Mouse (Mus musculus) kidney, adult 2 months (tissue): ENCODE data around the gene Cngb1. TPM values are rescaled to one million over a fixed set of nuclear protein-coding genes. Genes with fewer than 3 reads are reported as not detected.
"Not testable (repeated sequence)": the region's sequence is repeated elsewhere in the genome, so short reads cannot be mapped to it uniquely, and the experiment has no call there.

ENCODE experiments used
- DNase-seq: peaks from one replicate; pipeline ENCODE4 v3.0.0; 2021
- H3K27ac ChIP-seq: fragments of 200-500 bp; 2 replicates; pipeline ENCODE4 v1.5.1; 2012; ENCODE audit warnings: low read depth, low read length, control low read depth, inconsistent platforms; ENCODE audit not compliant: insufficient read depth
- H3K27me3 ChIP-seq: fragments of 200-500 bp; replicated peaks from 2 replicates; pipeline ENCODE4 v1.6.1; 2012; ENCODE audit warnings: mild to moderate bottlenecking, moderate library complexity, low read length, inconsistent platforms; ENCODE audit not compliant: control insufficient read depth, insufficient read depth
- H3K36me3 ChIP-seq: fragments of 200-500 bp; 2 replicates; pipeline ENCODE4 v1.6.1; 2012; ENCODE audit warnings: mild to moderate bottlenecking, moderate library complexity, low read length, inconsistent platforms; ENCODE audit not compliant: control insufficient read depth, insufficient read depth
- H3K4me1 ChIP-seq: fragments of 200-500 bp; 2 replicates; pipeline ENCODE4 v1.6.1; 2011; ENCODE audit warnings: low read length; ENCODE audit not compliant: control insufficient read depth, insufficient read depth
- H3K4me3 ChIP-seq: fragments of 200-500 bp; 2 replicates; pipeline ENCODE4 v1.5.1; 2011; ENCODE audit warnings: mild to moderate bottlenecking, low read depth, low read length, control low read depth; ENCODE audit not compliant: insufficient read depth
- CTCF ChIP-seq: fragments of 200-500 bp; conservative IDR thresholded peaks from 2 replicates; pipeline ENCODE4 v1.5.1; 2011; ENCODE audit warnings: low read depth, mild to moderate bottlenecking, control low read depth, low read length, moderate library complexity, mixed read lengths; ENCODE audit not compliant: insufficient read depth, insufficient read length
- POLR2A ChIP-seq: fragments of 200-500 bp; IDR thresholded peaks from one replicate; pipeline ENCODE4 v1.6.1; 2011; ENCODE audit warnings: low read depth, low read length, control low read depth
- WGBS: fragments of 180-500 bp; shearing (Covaris S2); methylation state at CpG from one replicate; pipeline ENCODE4 v1.1.7; 2018; 5-methylcytosine and 5-hydroxymethylcytosine counted together
- polyA plus RNA-seq: library from polyadenylated mRNA; depleted of rRNA; stranded (reverse); fragments of >200 nt; gene quantifications from 2 replicates; pipeline ENCODE4 v1.2.3, GENCODE M21; 2012

The Cngb1 gene
- polyA plus RNA-seq, 1 experiment = 0.38 TPM

DNA sequence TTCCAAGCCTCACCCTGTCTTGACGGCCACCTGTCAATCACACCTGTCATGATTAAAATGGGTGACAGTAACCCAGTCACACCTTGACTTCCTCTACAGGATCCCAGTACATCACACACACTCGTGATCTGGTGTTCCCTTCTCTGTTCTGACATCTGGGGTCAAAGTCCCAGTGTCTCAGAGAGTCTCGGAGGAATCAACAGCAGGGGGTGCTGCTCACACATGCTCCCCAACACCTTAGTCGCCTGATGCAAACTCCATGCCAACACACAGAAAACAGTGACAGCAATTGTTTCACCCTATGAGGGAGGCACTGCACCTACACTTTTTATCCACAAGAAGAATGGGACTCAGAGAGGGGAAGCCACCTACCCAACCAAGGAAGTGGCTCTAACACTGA, 56.5 kb downstream of the Cngb1 start:
- TF ChIP-seq CTCF (peak; percentile 45; the same call in 1 of the 2 replicates), POLR2A (no peak)
- Histone ChIP-seq H3K27me3 (no peaks in the 10 kb centered on the region), H3K36me3 (no peaks in the 10 kb centered on the region), H3K27ac (no peak overlapping the region), H3K4me1 (no peaks in the 10 kb centered on the region), H3K4me3 (no peak overlapping the region)
- 44% methylated on average over 4 of the region's 4 CpGs for WGBS
- DNase-seq = peak; percentile 53

DNA sequence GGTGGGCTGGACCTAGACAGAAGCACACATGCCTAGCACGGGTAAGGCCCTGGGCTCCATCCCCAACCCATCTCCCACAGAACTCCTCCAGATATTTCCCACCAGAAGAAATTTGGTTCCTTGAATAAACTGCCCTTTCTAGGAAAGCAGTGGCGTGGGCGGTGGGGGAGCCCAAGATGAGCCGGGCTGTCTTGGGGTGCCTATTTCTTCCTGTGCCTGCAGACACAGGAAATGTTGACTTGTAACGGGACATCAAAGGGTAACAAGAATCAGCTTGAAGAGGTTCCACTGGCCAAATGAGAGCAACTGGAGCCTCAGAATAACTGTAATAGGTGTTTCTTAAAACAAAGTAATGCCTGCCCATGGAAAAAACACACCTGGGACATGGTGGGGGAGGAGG, 59.1 kb downstream of the Cngb1 start:
- H3K36me3 ChIP-seq = no peaks in the 10 kb centered on the region
- TF ChIP-seq CTCF (no peak), POLR2A (no peak)
- no peak overlapping the region for H3K4me3 ChIP-seq
- no peak overlapping the region for H3K27ac ChIP-seq
- H3K27me3 ChIP-seq = no peaks in the 10 kb centered on the region
- DNase-seq = no peak
- H3K4me1 ChIP-seq = 0 out of 2 replicates have a peak, but pooled peaks cover 2% of the 10 kb centered on the region
- 75% methylated on average over 5 of the region's 5 CpGs for WGBS

DNA sequence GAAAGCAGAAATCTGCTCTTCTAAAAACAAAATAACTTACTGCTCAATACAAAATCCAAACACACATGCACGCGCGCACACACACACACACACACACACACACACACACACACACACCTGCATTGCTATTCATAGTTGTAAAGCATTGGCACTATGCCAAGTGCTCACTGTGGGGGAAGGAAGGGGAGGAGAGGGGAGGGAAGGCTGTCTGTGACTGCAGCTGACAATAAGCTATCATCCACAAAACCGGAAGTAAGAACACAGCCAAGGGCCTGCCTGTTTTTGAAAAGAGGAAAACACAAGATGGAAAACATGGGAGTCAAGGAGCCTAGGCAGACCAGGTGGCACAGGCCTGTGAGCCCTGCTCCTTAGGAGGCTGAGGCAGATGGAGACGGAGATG, 61.2 kb downstream of the Cngb1 start:
- peak; percentile 83 for DNase-seq
- Histone ChIP-seq H3K4me3 (no peak overlapping the region), H3K36me3 (no peaks in the 10 kb centered on the region), H3K27ac (no peak overlapping the region), H3K4me1 (0 out of 2 replicates have a peak, but pooled peaks cover 2% of the 10 kb centered on the region), H3K27me3 (no peaks in the 10 kb centered on the region)
- TF ChIP-seq POLR2A (no peak), CTCF (no peak)
- WGBS = 57% methylated on average over 5 of the region's 5 CpGs

DNA sequence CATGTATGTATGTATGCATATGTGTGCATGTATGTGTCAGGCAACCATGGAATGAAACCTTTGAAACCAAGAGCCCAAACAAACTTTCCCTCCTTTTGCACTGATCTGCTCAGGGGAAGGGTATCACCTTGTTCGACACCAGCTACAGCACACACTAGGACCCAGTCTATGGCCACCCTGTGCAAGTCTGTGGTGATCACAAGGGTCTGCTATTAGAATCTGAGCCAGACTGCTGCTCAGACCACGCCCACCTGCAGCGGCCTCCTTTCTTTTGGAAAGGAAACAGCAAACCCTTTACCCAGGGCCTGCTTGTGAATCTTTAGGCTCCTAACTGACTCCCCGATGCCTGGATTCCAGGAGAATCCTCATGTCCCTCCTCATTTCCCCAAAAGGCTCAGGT, 62.5 kb downstream of the Cngb1 start:
- Histone ChIP-seq H3K27ac (no peak overlapping the region), H3K27me3 (no peaks in the 10 kb centered on the region), H3K36me3 (no peaks in the 10 kb centered on the region), H3K4me1 (0 out of 2 replicates have a peak, but pooled peaks cover 2% of the 10 kb centered on the region), H3K4me3 (no peak overlapping the region)
- DNase-seq = no peak
- WGBS = 79% methylated on average over 4 of the region's 4 CpGs
- TF ChIP-seq POLR2A (no peak), CTCF (no peak)

DNA sequence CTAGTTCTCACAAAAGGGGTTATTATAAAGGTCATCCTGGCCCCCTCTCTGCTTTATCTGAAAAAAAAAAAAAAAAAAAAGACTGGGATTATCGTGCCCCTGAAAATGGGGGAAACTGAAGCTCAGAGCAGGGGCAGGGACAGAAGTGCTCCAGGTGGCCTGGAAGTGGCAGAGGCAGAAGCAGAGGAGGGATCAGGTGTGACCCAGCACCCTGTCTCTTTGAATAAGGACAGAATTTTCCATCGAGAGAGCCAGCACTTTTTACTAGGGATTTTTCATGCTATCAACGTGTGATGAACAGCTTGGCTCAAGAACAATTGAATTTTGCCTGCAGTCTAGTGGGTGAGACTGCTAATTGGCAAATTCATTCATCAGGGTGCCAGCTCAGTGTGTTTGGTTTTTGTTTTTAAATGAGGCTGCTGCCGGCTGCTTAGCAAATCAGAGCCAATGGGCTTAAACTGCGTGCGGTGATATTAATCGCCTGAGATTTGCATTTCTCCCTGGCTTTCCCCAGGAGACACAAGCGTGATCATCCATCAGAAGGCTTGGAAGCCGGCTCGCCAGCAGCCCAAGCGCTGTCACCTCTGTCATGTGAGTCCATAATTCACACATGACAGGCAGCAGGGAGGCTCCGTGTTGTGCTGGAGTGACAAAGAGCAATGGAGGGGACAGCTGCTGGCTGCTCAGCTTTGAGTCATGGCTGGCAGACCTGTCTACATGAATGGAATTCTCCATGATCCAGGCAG, 63.4 kb downstream of the Cngb1 start:
- Histone ChIP-seq H3K36me3 (no peaks in the 10 kb centered on the region), H3K27me3 (no peaks in the 10 kb centered on the region), H3K4me3 (no peak overlapping the region), H3K27ac (no peak overlapping the region), H3K4me1 (0 out of 2 replicates have a peak, but pooled peaks cover 2% of the 10 kb centered on the region)
- TF ChIP-seq CTCF (no peak), POLR2A (no peak)
- WGBS = 18% methylated on average over 12 of the region's 12 CpGs
- peak; percentile 75 for DNase-seq

DNA sequence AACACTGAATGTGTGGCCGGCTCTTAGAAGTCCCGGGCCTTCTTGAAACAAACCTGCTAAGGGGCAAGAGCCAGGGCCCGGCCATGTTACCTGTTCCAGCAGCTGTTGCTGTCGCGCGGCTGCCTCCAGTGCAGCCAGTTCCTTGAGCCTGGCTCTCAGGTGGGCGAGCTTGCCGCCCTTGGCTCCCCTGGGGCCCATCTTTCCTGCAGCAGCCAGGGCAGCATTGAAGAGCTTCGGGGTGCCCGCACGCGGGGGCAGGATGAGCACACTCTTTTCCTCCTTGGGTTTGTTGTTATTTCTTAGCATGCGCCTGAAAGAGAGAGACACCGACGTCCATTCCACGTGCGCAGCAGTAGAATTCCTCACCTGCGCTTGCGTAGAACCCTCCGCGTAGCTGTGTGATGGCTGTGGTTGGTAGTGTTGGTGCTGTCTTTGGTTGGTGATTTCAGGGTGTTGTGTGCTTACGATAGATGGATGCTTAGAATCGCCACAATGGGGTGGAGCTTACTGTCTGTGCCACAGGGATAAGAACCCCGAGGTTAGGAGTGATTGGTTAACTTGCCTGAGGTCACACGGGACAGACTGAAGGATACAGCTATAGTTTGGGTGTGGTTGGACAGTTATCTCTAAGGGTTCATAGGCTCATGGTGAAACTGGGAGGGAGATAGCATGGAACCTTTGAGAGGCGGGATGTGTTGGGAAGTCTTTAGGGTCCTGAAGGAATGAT, 64.1 kb downstream of the Cngb1 start:
- TF ChIP-seq CTCF = no peak
- no peak for TF ChIP-seq POLR2A
- WGBS = 92% methylated on average over 26 of the region's 26 CpGs
- H3K27ac ChIP-seq = no peak overlapping the region

DNA sequence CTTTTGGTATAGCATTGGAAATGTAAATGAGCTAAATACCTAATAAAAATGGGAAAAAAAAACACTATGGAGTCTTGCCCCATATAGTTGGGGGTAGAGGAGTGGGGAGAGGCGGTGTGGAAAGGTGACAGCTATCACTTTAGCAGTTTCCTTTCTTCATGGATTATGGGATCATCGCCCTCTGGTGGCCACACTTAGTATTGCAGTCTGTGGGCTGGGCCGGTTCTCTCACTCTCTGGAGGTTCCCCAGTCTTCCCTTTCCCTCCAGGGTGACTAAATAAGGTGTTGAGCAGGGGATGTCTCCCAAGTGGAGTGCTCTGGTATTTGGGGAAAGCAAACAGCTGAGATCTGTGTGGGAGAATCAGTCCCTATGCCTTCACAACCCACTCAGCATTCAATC, 70.7 kb downstream of the Cngb1 start:
- no peaks in the 10 kb centered on the region for H3K36me3 ChIP-seq
- DNase-seq = peak; percentile 71
- 4% methylated on average over 3 of the region's 3 CpGs for WGBS
- H3K4me3 ChIP-seq = no peak overlapping the region
- peak; percentile 78 for TF ChIP-seq CTCF
- no peak for TF ChIP-seq POLR2A
- H3K27ac ChIP-seq = no peak overlapping the region
- no peaks in the 10 kb centered on the region for H3K27me3 ChIP-seq
- H3K4me1 ChIP-seq = no peaks in the 10 kb centered on the region

More for the DNA sequence above, 64.1 kb downstream of the Cngb1 start:
- H3K4me1 ChIP-seq = 0 out of 2 replicates have a peak, but pooled peaks cover 2% of the 10 kb centered on the region
- no peaks in the 10 kb centered on the region for H3K27me3 ChIP-seq
- DNase-seq = no peak
- no peak overlapping the region for H3K4me3 ChIP-seq
- H3K36me3 ChIP-seq = no peaks in the 10 kb centered on the region

DNA sequence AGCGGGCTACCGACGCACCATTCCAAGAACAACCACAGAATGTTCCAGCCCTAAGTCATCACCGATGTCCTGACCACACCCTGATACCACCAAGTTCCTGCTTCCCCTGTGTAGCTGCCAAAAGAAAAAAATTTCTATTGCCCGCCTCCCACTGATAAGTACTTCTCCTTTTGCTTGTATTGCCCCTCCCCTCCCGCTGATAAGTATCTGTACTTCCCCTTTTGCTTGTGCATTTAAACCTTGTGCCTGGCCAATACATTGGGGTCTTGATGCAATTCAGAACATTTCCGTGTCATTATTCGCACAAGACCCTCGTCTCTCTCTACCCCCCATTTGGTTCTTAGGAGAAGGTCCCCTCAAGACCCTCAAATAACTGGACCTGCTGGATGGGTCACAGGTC, 76.3 kb downstream of the Cngb1 start:
- 91% methylated on average over 9 of the region's 9 CpGs for WGBS
- DNase-seq, H3K4me3 ChIP-seq, H3K36me3 ChIP-seq, H3K4me1 ChIP-seq, H3K27ac ChIP-seq, H3K27me3 ChIP-seq: not testable (repeated sequence)
